Mouse (Mus musculus): ENCODE data around the gene Gm21409. TPM values are rescaled to one million over a fixed set of nuclear protein-coding genes. Genes with fewer than 3 reads are reported as not detected.
"Not testable (repeated sequence)": the region's sequence is repeated elsewhere in the genome, so short reads cannot be mapped to it uniquely, and the experiment has no call there.

Gm21409 gene
- not detected for total RNA-seq (2021)
- long read RNA-seq, experiment 1: 0 reads
- long read RNA-seq, experiment 2: 0 reads

DNA sequence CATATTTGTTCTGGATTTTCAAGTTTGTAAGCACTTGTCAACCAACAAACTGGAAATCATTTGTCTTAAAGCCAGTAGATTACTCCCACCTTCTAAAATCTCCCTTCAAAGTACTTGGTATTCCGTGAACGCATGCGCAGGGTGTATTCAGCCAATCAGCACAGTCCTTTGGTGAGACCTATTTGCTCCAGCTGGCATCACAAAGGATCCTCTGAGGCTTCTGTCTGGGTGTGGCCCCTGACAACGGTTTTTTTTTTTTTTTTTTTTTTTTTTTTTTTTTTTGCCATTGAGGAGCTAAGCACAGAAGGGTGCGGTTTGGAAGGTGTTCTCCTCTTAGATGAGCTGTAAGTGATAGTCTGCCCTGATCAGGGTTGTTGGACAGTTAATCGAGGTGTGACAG is at the start of gene Gm21409:
Gene Gm21409, plus strand, starts transcription at position 301 of the 400 bp plus-strand sequence.
- DNase-seq (ENCODE audit: low spot score in 2 of 2): not testable (repeated sequence)

Other genes with a start within 250 kb of the Gm21409 start
- gene Gm21394, start 181.8 kb upstream of the Gm21409 start, total RNA-seq (2021): not detected

All from adrenal gland, adult 18-20 months (tissue).